Mouse (Mus musculus) E14TG2a.4 (cell line): ENCODE measurements around the gene Dpysl5.

Source experiments
- CTCF ChIP-seq: conservative IDR thresholded peaks from 2 replicates; pipeline ENCODE4 v1.5.1; 2014; ENCODE audit warnings: low read length
- NANOG ChIP-seq: IDR thresholded peaks from 2 replicates; pipeline ENCODE4 v1.6.1; 2014; ENCODE audit warnings: borderline replicate concordance, low read length, mixed read lengths
- POU5F1 ChIP-seq: IDR thresholded peaks from 2 replicates; pipeline ENCODE4 v1.6.1; 2014; ENCODE audit warnings: low read length, borderline replicate concordance

- no peak for TF ChIP-seq CTCF
- TF ChIP-seq POU5F1: no peak
- no peak for TF ChIP-seq NANOG
Measured at GRCm38 (mm10) chr5:30833416-30833815, 122.1 kb downstream of the Dpysl5 start.
